Mouse (Mus musculus) Patski (cell line): ENCODE measurements around the gene Rab35. TPM values are rescaled to one million over a fixed set of nuclear protein-coding genes. Genes with fewer than 3 reads are reported as not detected.
A peak's percentile ranks its signal among the peaks of the same experiment; 100 is the strongest.

Experiments
- ATAC-seq: fragments of 100-300 bp; one replicate; pipeline ENCODE4 v1.8.0; 2021
- CTCF ChIA-PET: fragments of 350-600 bp; sonication (Branson Sonifier 250); formaldehyde crosslinking; loops from one replicate; lab custom pipeline; 2022; ENCODE audit warnings: inconsistent platforms; lab: Charles Lee
- POLR2A ChIA-PET: fragments of 350-600 bp; sonication (Branson Sonifier 250); formaldehyde crosslinking; loops from one replicate; lab custom pipeline; 2022; ENCODE audit warnings: antibody characterized with exemption, inconsistent platforms; lab: Charles Lee
- DNase-seq: peaks from one replicate; pipeline ENCODE4 v3.0.0-alpha.2; 2011; ENCODE audit warnings: low read depth, low spot score
- H3K27me3 ChIP-seq: fragments of 371-371 bp; one replicate; pipeline ENCODE4 v1.5.1; 2021
- CTCF ChIP-seq: fragments of 100-300 bp; IDR thresholded peaks from one replicate; pipeline ENCODE4 v1.5.1; 2021
- in situ Hi-C: fragments of 300-500 bp; cut with MboI; formaldehyde crosslinking; loops from 3 replicates; pipeline ENCODE4 v1.11.1; 2018; ENCODE audit warnings: low pct_unique_long_range_greater_than_20kb, mixed read lengths
- polyA plus RNA-seq: library from polyadenylated mRNA; unstranded; gene quantifications from one replicate; pipeline ENCODE4 v1.2.3, GENCODE M21; 2021

Rab35 gene
- polyA plus RNA-seq, 1 experiment from 2014 or later, result 107 TPM

- in situ Hi-C loops, result no loop called here
These were observed 3.8 kb downstream of the Rab35 start for GRCm38 (mm10) chr5:115635536-115635935.

GRCm38 (mm10) chr5:115644192-115644591 lies 12.5 kb downstream of the Rab35 start:
- DNase-seq (no peak), ATAC-seq (no peak)
- H3K27me3 ChIP-seq, result no peaks in the 10 kb centered on the region
- CTCF ChIA-PET, result interaction anchor here (0.7 to 3.2 kb wide), 5 partner anchors 9 to 110 kb away, joined by 3 to 12 read pairs (median 5); no protein-coding TSS in a partner anchor
- in situ Hi-C loops, result no loop called here
- no peak for TF ChIP-seq CTCF
- POLR2A ChIA-PET, result interaction anchor here (1.1 to 1.6 kb wide), 3 partner anchors 11 to 152 kb away, joined by 3 to 6 read pairs (median 3); partner anchors contain the start of gene Rab35

More at GRCm38 (mm10) chr5:115635536-115635935, 3.8 kb downstream of the Rab35 start:
- no peaks in the 10 kb centered on the region for H3K27me3 ChIP-seq
- no peak for DNase-seq
- ATAC-seq, result no peak
- POLR2A ChIA-PET, result no interaction called here
- no peak for TF ChIP-seq CTCF
- CTCF ChIA-PET, result interaction anchor here (0.9 to 1.0 kb wide), 2 partner anchors 9 to 25 kb away, joined by 3 to 5 read pairs; no protein-coding TSS in a partner anchor

- no peak for TF ChIP-seq CTCF
- ChIA-PET POLR2A (interaction anchor here (0.6 to 1.4 kb wide), 2 partner anchors 17 to 62 kb away, joined by 3 read pairs; partner anchors contain the start of gene Rab35), CTCF (no interaction called here)
- in situ Hi-C loops, result no loop called here
- DNase-seq (no peak), ATAC-seq (peak; percentile 62)
- no peaks in the 10 kb centered on the region for H3K27me3 ChIP-seq
These were observed 17.2 kb downstream of the Rab35 start for GRCm38 (mm10) chr5:115648876-115649275.

GRCm38 (mm10) chr5:115649699-115650098 lies 18.0 kb downstream of the Rab35 start:
- POLR2A ChIA-PET, result interaction anchor here (1.0 to 1.4 kb wide), 2 partner anchors 16 to 198 kb away, joined by 3 to 4 read pairs; no protein-coding TSS in a partner anchor
- no peak for ATAC-seq

GRCm38 (mm10) chr5:115650885-115651284 lies 19.2 kb downstream of the Rab35 start:
- no peaks in the 10 kb centered on the region for H3K27me3 ChIP-seq
- ChIA-PET CTCF (interaction anchor here (1.3 kb wide), 1 partner anchor 17 kb away, joined by 3 read pairs; no protein-coding TSS in a partner anchor), POLR2A (interaction anchor here (1.0 to 1.4 kb wide), 2 partner anchors 17 to 197 kb away, joined by 3 to 4 read pairs; no protein-coding TSS in a partner anchor)
- DNase-seq, result no peak
- in situ Hi-C loops, result no loop called here
- no peak for TF ChIP-seq CTCF
- no peak for ATAC-seq

More at GRCm38 (mm10) chr5:115649699-115650098, 18.0 kb downstream of the Rab35 start:
- H3K27me3 ChIP-seq, result no peaks in the 10 kb centered on the region
- in situ Hi-C loops, result no loop called here
- TF ChIP-seq CTCF, result no peak
- CTCF ChIA-PET, result interaction anchor here (1.3 kb wide), 1 partner anchor 16 kb away, joined by 3 read pairs; no protein-coding TSS in a partner anchor
- DNase-seq, result no peak

GRCm38 (mm10) chr5:115651821-115652220 lies 20.1 kb downstream of the Rab35 start:
- DNase-seq, result no peak
- in situ Hi-C loops, result no loop called here
- TF ChIP-seq CTCF, result no peak

GRCm38 (mm10) chr5:115652681-115653575 lies 21.2 kb downstream of the Rab35 start:
- no peaks in the 10 kb centered on the region for H3K27me3 ChIP-seq

More at GRCm38 (mm10) chr5:115651821-115652220, 20.1 kb downstream of the Rab35 start:
- H3K27me3 ChIP-seq, result no peaks in the 10 kb centered on the region
- ATAC-seq, result no peak
- ChIA-PET CTCF (interaction anchor here (1.1 to 2.9 kb wide), 4 partner anchors 9 to 78 kb away, joined by 4 to 17 read pairs (median 8); partner anchors contain the start of gene Bicdl1), POLR2A (interaction anchor here (1.2 to 1.4 kb wide), 2 partner anchors 9 to 13 kb away, joined by 3 to 5 read pairs; no protein-coding TSS in a partner anchor)

GRCm38 (mm10) chr5:115653776-115654175 lies 22.1 kb downstream of the Rab35 start:
- ChIA-PET POLR2A (interaction anchor here (1.2 to 1.4 kb wide), 2 partner anchors 20 to 22 kb away, joined by 3 to 4 read pairs; partner anchors contain the start of gene Rab35), CTCF (interaction anchor here (1.4 to 2.9 kb wide), 8 partner anchors 11 to 79 kb away, joined by 3 to 17 read pairs (median 6); partner anchors contain the start of gene Bicdl1)
- in situ Hi-C loops, result no loop called here
- no peaks in the 10 kb centered on the region for H3K27me3 ChIP-seq
- TF ChIP-seq CTCF, result no peak
- ATAC-seq (no peak), DNase-seq (no peak)

More at GRCm38 (mm10) chr5:115652681-115653575, 21.2 kb downstream of the Rab35 start:
- in situ Hi-C loops, result no loop called here
- DNase-seq, result peak; percentile 98
- POLR2A ChIA-PET, result interaction anchor here (1.0 to 1.4 kb wide), 5 partner anchors 10 to 21 kb away, joined by 3 to 5 read pairs (median 3); partner anchors contain the start of gene Rab35
- peak; percentile 97 for ATAC-seq
- CTCF ChIA-PET, result interaction anchor here (0.7 to 2.9 kb wide), 15 partner anchors 8 to 92 kb away, joined by 3 to 17 read pairs (median 4); partner anchors contain the start of gene Bicdl1
- no peak for TF ChIP-seq CTCF

GRCm38 (mm10) chr5:115656677-115657076 lies 25.0 kb downstream of the Rab35 start:
- no peak for DNase-seq
- ChIA-PET CTCF (interaction anchor here (0.8 to 1.2 kb wide), 3 partner anchors 12 to 49 kb away, joined by 3 read pairs; no protein-coding TSS in a partner anchor), POLR2A (interaction anchor here (1.0 kb wide), 1 partner anchor 74 kb away, joined by 3 read pairs; no protein-coding TSS in a partner anchor)
- TF ChIP-seq CTCF, result no peak
- in situ Hi-C loops, result no loop called here
- H3K27me3 ChIP-seq, result no peaks in the 10 kb centered on the region
- no peak for ATAC-seq
